Mouse (Mus musculus) liver, embryonic 14.5 days (tissue): ENCODE data around the gene Lrwd1.

Source experiments
- CTCF ChIP-seq: IDR thresholded peaks from 2 replicates; pipeline ENCODE4 v1.5.1; 2016; ENCODE audit warnings: antibody characterized with exemption, low read depth, control low read depth
- EP300 ChIP-seq: IDR thresholded peaks from 2 replicates; pipeline ENCODE4 v1.6.1; 2016; ENCODE audit warnings: antibody characterized with exemption, low read depth

DNA sequence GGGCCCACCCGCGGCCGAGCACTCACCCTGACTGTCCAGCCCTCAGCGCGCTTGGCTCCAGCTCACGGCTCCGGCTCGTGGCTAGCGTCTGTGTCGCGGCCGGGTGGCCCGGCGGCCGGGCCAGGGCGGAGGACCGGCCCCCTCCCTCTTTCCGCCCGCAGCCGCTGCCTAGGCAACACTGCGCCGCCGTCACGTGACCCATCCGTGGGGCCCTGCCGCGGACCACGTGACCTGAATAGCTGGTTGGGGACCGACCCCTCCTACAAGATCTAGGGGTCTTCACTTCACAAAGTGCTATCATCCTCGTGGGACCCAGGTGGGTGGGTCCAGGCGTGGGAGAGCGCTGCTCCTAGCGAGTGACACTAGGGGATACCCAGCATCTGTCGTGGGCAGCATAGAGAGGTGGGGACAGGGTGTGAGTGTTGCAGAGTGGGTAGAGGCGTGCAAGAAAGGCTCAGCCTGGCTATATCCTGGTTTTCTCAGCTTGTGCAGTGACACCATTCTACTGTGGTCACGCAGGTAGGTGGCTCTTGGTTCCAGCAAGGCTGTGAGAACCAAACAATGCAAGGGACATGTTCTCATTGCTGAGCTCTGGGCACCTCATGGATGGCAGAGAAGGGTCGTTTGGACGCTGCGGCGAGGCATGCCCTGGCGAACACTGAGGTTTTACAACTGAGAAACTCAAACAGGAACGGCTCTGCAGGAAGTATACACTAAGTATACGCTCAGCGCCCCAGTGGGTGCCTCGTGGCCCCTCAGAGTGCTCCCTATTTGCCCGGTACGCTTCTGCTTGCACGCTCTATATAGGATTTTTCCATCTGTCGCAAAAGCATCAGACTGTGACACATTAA, 34.9 kb upstream of the Lrwd1 start, which contains the start of gene Orai2:
- TF ChIP-seq CTCF (no peak), EP300 (no peak)
